Mouse (Mus musculus): Measurements from ENCODE around the gene Macc1. TPM values are rescaled to one million over a fixed set of nuclear protein-coding genes. Genes with fewer than 3 reads are reported as not detected.

The Macc1 gene
- polyA plus RNA-seq, 1 experiment from 2014 or later, result 0.91 TPM

- H3K4me3 ChIP-seq, result no peak overlapping the region
- WGBS, result 67% methylated on average over 2 of the region's 2 CpGs
- H3K27me3 ChIP-seq, result no peaks in the 10 kb centered on the region
- H3K36me3 ChIP-seq, result no peaks in the 10 kb centered on the region
- no peaks in the 10 kb centered on the region for H3K9me3 ChIP-seq
- H3K4me2 ChIP-seq (replicated peaks), result no peak overlapping the region
- H3K9ac ChIP-seq, result no peak overlapping the region
- no peak for ATAC-seq (ENCODE audit: insufficient number of reproducible peaks, insufficient read depth, low FRiP score, low TSS enrichment)
- no peak overlapping the region for H3K27ac ChIP-seq
- no peaks in the 10 kb centered on the region for H3K4me1 ChIP-seq
Observed at GRCm38 (mm10) chr12:119440720-119441119, 126.7 kb downstream of the Macc1 start.

GRCm38 (mm10) chr12:119450116-119450515, 136.0 kb downstream of the Macc1 start:
- no peak overlapping the region for H3K9ac ChIP-seq
- no peaks in the 10 kb centered on the region for H3K9me3 ChIP-seq
- ATAC-seq (ENCODE audit: insufficient number of reproducible peaks, insufficient read depth, low FRiP score, low TSS enrichment), result no peak
- H3K27ac ChIP-seq, result no peak overlapping the region
- H3K4me3 ChIP-seq, result no peak overlapping the region
- no peaks in the 10 kb centered on the region for H3K36me3 ChIP-seq
- no peaks in the 10 kb centered on the region for H3K27me3 ChIP-seq
- H3K4me1 ChIP-seq, result no peaks in the 10 kb centered on the region
- no peak overlapping the region for H3K4me2 ChIP-seq (replicated peaks)
- 78% methylated on average over 2 of the region's 2 CpGs for WGBS

- Histone ChIP-seq H3K9me3 (no peaks in the 10 kb centered on the region), H3K4me3 (no peak overlapping the region), H3K4me1 (no peaks in the 10 kb centered on the region), H3K27ac (no peak overlapping the region), H3K9ac (no peak overlapping the region), H3K27me3 (no peaks in the 10 kb centered on the region), H3K36me3 (no peaks in the 10 kb centered on the region), H3K4me2 (replicated peaks) (no peak overlapping the region)
- WGBS, result 50% methylated on average over 3 of the region's 3 CpGs
- ATAC-seq (ENCODE audit: insufficient number of reproducible peaks, insufficient read depth, low FRiP score, low TSS enrichment), result no peak
Observed at GRCm38 (mm10) chr12:119451232-119451631, 137.2 kb downstream of the Macc1 start.

GRCm38 (mm10) chr12:119454076-119454475, 140.0 kb downstream of the Macc1 start:
- Histone ChIP-seq H3K4me1 (no peaks in the 10 kb centered on the region), H3K27me3 (no peaks in the 10 kb centered on the region), H3K27ac (no peak overlapping the region), H3K4me2 (replicated peaks) (no peak overlapping the region), H3K9me3 (no peaks in the 10 kb centered on the region), H3K9ac (no peak overlapping the region), H3K4me3 (no peak overlapping the region), H3K36me3 (no peaks in the 10 kb centered on the region)
- 9% methylated on average over 1 of the region's 1 CpGs for WGBS
- ATAC-seq (ENCODE audit: insufficient number of reproducible peaks, insufficient read depth, low FRiP score, low TSS enrichment), result no peak

- Histone ChIP-seq H3K4me2 (replicated peaks) (no peak overlapping the region), H3K9me3 (no peaks in the 10 kb centered on the region), H3K27me3 (no peaks in the 10 kb centered on the region), H3K27ac (no peak overlapping the region), H3K4me3 (no peak overlapping the region), H3K9ac (no peak overlapping the region), H3K36me3 (no peaks in the 10 kb centered on the region), H3K4me1 (no peaks in the 10 kb centered on the region)
- WGBS, result 57% methylated on average over 2 of the region's 2 CpGs
- no peak for ATAC-seq (ENCODE audit: insufficient number of reproducible peaks, insufficient read depth, low FRiP score, low TSS enrichment)
Observed at GRCm38 (mm10) chr12:119464040-119464939, 150.2 kb downstream of the Macc1 start.

GRCm38 (mm10) chr12:119464940-119465245, 150.8 kb downstream of the Macc1 start:
- 84% methylated on average over 1 of the region's 1 CpGs for WGBS
- Histone ChIP-seq H3K27ac (no peak overlapping the region), H3K4me3 (no peak overlapping the region), H3K4me1 (no peaks in the 10 kb centered on the region), H3K9me3 (no peaks in the 10 kb centered on the region), H3K4me2 (replicated peaks) (no peak overlapping the region), H3K36me3 (no peaks in the 10 kb centered on the region), H3K9ac (no peak overlapping the region), H3K27me3 (no peaks in the 10 kb centered on the region)
- ATAC-seq (ENCODE audit: insufficient number of reproducible peaks, insufficient read depth, low FRiP score, low TSS enrichment), result no peak

- Histone ChIP-seq H3K27ac (no peak overlapping the region), H3K4me1 (no peaks in the 10 kb centered on the region), H3K36me3 (no peaks in the 10 kb centered on the region), H3K9ac (no peak overlapping the region), H3K9me3 (no peaks in the 10 kb centered on the region), H3K4me2 (replicated peaks) (no peak overlapping the region), H3K4me3 (no peak overlapping the region), H3K27me3 (no peaks in the 10 kb centered on the region)
- ATAC-seq (ENCODE audit: insufficient number of reproducible peaks, insufficient read depth, low FRiP score, low TSS enrichment), result no peak
- WGBS, result 39% methylated on average over 1 of the region's 1 CpGs
Observed at GRCm38 (mm10) chr12:119467656-119468055, 153.6 kb downstream of the Macc1 start.

- Histone ChIP-seq H3K9ac (no peak overlapping the region), H3K27ac (no peak overlapping the region), H3K36me3 (no peaks in the 10 kb centered on the region), H3K27me3 (no peaks in the 10 kb centered on the region), H3K4me2 (replicated peaks) (no peak overlapping the region), H3K9me3 (no peaks in the 10 kb centered on the region), H3K4me3 (no peak overlapping the region), H3K4me1 (no peaks in the 10 kb centered on the region)
- no peak for ATAC-seq (ENCODE audit: insufficient number of reproducible peaks, insufficient read depth, low FRiP score, low TSS enrichment)
Observed at GRCm38 (mm10) chr12:119470260-119470659, 156.2 kb downstream of the Macc1 start.

- no peak overlapping the region for H3K27ac ChIP-seq
- H3K36me3 ChIP-seq, result no peaks in the 10 kb centered on the region
- no peaks in the 10 kb centered on the region for H3K4me1 ChIP-seq
- H3K9ac ChIP-seq, result no peak overlapping the region
- H3K4me2 ChIP-seq (replicated peaks), result no peak overlapping the region
- no peaks in the 10 kb centered on the region for H3K27me3 ChIP-seq
- no peaks in the 10 kb centered on the region for H3K9me3 ChIP-seq
- WGBS, result 80% methylated on average over 2 of the region's 2 CpGs
- no peak overlapping the region for H3K4me3 ChIP-seq
- ATAC-seq (ENCODE audit: insufficient number of reproducible peaks, insufficient read depth, low FRiP score, low TSS enrichment), result no peak
Observed at GRCm38 (mm10) chr12:119483296-119483695, 169.2 kb downstream of the Macc1 start.

GRCm38 (mm10) chr12:119483922-119484631, 170.0 kb downstream of the Macc1 start:
- Histone ChIP-seq H3K4me3 (no peak overlapping the region), H3K27ac (no peak overlapping the region), H3K27me3 (no peaks in the 10 kb centered on the region), H3K9ac (no peak overlapping the region), H3K9me3 (no peaks in the 10 kb centered on the region), H3K4me1 (no peaks in the 10 kb centered on the region), H3K36me3 (no peaks in the 10 kb centered on the region), H3K4me2 (replicated peaks) (no peak overlapping the region)
- ATAC-seq (ENCODE audit: insufficient number of reproducible peaks, insufficient read depth, low FRiP score, low TSS enrichment), result no peak
- 87% methylated on average over 5 of the region's 5 CpGs for WGBS

GRCm38 (mm10) chr12:119511145-119511544, 197.1 kb downstream of the Macc1 start:
- Histone ChIP-seq H3K4me1 (no peaks in the 10 kb centered on the region), H3K4me2 (replicated peaks) (no peak overlapping the region), H3K9ac (no peak overlapping the region), H3K27ac (no peak overlapping the region), H3K9me3 (no peaks in the 10 kb centered on the region), H3K4me3 (no peak overlapping the region), H3K27me3 (no peaks in the 10 kb centered on the region), H3K36me3 (no peaks in the 10 kb centered on the region)
- ATAC-seq (ENCODE audit: insufficient number of reproducible peaks, insufficient read depth, low FRiP score, low TSS enrichment), result no peak

All from embryonic facial prominence, embryonic 12.5 days (tissue).